Mouse (Mus musculus): Measurements from ENCODE around the gene Gm10337. TPM values are rescaled to one million over a fixed set of nuclear protein-coding genes. Genes with fewer than 3 reads are reported as not detected.

Gm10337 gene
- polyA plus RNA-seq, 2 experiments: not detected

- 62% methylated on average over 4 of the region's 4 CpGs for WGBS (ENCODE audit: insufficient replicate concordance)
- no peak for TF ChIP-seq EP300 (IDR thresholded peaks at IDR 0.05; ENCODE audit: low read depth)
- no peak for TF ChIP-seq CTCF (IDR thresholded peaks at IDR 0.05; ENCODE audit: low read depth)
- H3K4me1 ChIP-seq (replicated peaks; ENCODE audit: control insufficient read depth in 2 of 2, insufficient read depth in 2 of 2, low read length in 1 of 2): peaks cover 8 to 9% of the 10 kb centered on the region in 2 experiments
- H3K9ac ChIP-seq (replicated peaks): no peak overlapping the region
- DNase-seq (ENCODE audit: low read depth in 3 of 3, low spot score in 3 of 3) (no peak), ATAC-seq (ENCODE audit: insufficient read depth) (no peak)
- no peaks in the 10 kb centered on the region for H3K9me3 ChIP-seq (ENCODE audit: control insufficient read depth, low read length)
- no peak overlapping the region for H3K4me3 ChIP-seq (ENCODE audit: insufficient read depth in 1 of 2, low read depth in 2 of 2, low read length in 2 of 2)
- no peaks in the 10 kb centered on the region; the same call in 1 of the 2 replicates for H3K36me3 ChIP-seq (replicated peaks; ENCODE audit: control insufficient read depth, insufficient read depth, low read depth)
- no peaks in the 10 kb centered on the region for H3K27me3 ChIP-seq (ENCODE audit: control insufficient read depth, insufficient read depth, low read length)
- H3K27ac ChIP-seq: no peak overlapping the region
- no peak overlapping the region for H3K4me2 ChIP-seq (ENCODE audit: low read depth)
Observed at GRCm38 (mm10) chr15:102521480-102521879, 18.0 kb downstream of the Gm10337 start.

GRCm38 (mm10) chr15:102524892-102525485, 21.5 kb downstream of the Gm10337 start, which contains the start of gene Npff:
Npff (minus strand) TSS chr15:102524942.
- DNase-seq (ENCODE audit: low read depth in 3 of 3, low spot score in 3 of 3): peak; percentile 39 to 56 (median 55)
- Histone ChIP-seq H3K4me2 (ENCODE audit: low read depth) (no peak within 1 kb of the TSS), H3K4me3 (ENCODE audit: insufficient read depth in 1 of 2, low read depth in 2 of 2, low read length in 2 of 2) (no peak within 1 kb of the TSS), H3K27me3 (ENCODE audit: control insufficient read depth, insufficient read depth, low read length) (no peaks in the 10 kb centered on the region), H3K27ac (no peak within 1 kb of the TSS), H3K36me3 (replicated peaks; ENCODE audit: control insufficient read depth, insufficient read depth, low read depth) (no peaks in the 10 kb centered on the region; the same call in 1 of the 2 replicates), H3K9me3 (ENCODE audit: control insufficient read depth, low read length) (no peaks in the 10 kb centered on the region), H3K4me1 (replicated peaks; ENCODE audit: control insufficient read depth in 2 of 2, insufficient read depth in 2 of 2, low read length in 1 of 2) (no peaks in the 10 kb centered on the region; a peak in 1 of 4 replicates), H3K9ac (replicated peaks) (no peak within 1 kb of the TSS)
- TF ChIP-seq EP300 (IDR thresholded peaks at IDR 0.05; ENCODE audit: low read depth): no peak
- TF ChIP-seq CTCF (IDR thresholded peaks at IDR 0.05; ENCODE audit: low read depth): peak; percentile 97
- ATAC-seq (ENCODE audit: insufficient read depth): peak; percentile 22; the same call in 1 of the 2 replicates
- 10% methylated on average over 3 of the region's 3 CpGs for WGBS (ENCODE audit: insufficient replicate concordance)

- TF ChIP-seq EP300 (IDR thresholded peaks at IDR 0.05; ENCODE audit: low read depth): no peak
- TF ChIP-seq CTCF (IDR thresholded peaks at IDR 0.05; ENCODE audit: low read depth): no peak
- Histone ChIP-seq H3K27ac (no peak overlapping the region), H3K36me3 (replicated peaks; ENCODE audit: control insufficient read depth, insufficient read depth, low read depth) (no peaks in the 10 kb centered on the region; the same call in 1 of the 2 replicates), H3K9ac (replicated peaks) (no peak overlapping the region), H3K4me3 (ENCODE audit: insufficient read depth in 1 of 2, low read depth in 2 of 2, low read length in 2 of 2) (no peak overlapping the region), H3K4me1 (replicated peaks; ENCODE audit: control insufficient read depth in 2 of 2, insufficient read depth in 2 of 2, low read length in 1 of 2) (no peaks in the 10 kb centered on the region), H3K9me3 (ENCODE audit: control insufficient read depth, low read length) (no peaks in the 10 kb centered on the region), H3K4me2 (ENCODE audit: low read depth) (no peak overlapping the region), H3K27me3 (ENCODE audit: control insufficient read depth, insufficient read depth, low read length) (no peaks in the 10 kb centered on the region)
- no peak for DNase-seq (ENCODE audit: low read depth in 3 of 3, low spot score in 3 of 3)
- WGBS (ENCODE audit: insufficient replicate concordance): 67% methylated on average over 6 of the region's 6 CpGs
- no peak for ATAC-seq (ENCODE audit: insufficient read depth)
Observed at GRCm38 (mm10) chr15:102526111-102527002, 22.8 kb downstream of the Gm10337 start.

GRCm38 (mm10) chr15:102527936-102528335, 24.4 kb downstream of the Gm10337 start:
- H3K4me2 ChIP-seq (ENCODE audit: low read depth): no peak overlapping the region
- H3K9me3 ChIP-seq (ENCODE audit: control insufficient read depth, low read length): no peaks in the 10 kb centered on the region
- no peak overlapping the region for H3K4me3 ChIP-seq (ENCODE audit: insufficient read depth in 1 of 2, low read depth in 2 of 2, low read length in 2 of 2)
- H3K4me1 ChIP-seq (replicated peaks; ENCODE audit: control insufficient read depth in 2 of 2, insufficient read depth in 2 of 2, low read length in 1 of 2): no peaks in the 10 kb centered on the region
- WGBS (ENCODE audit: insufficient replicate concordance): 57% methylated on average over 3 of the region's 3 CpGs
- H3K9ac ChIP-seq (replicated peaks): no peak overlapping the region
- DNase-seq (ENCODE audit: low read depth in 3 of 3, low spot score in 3 of 3): no peak
- H3K27me3 ChIP-seq (ENCODE audit: control insufficient read depth, insufficient read depth, low read length): no peaks in the 10 kb centered on the region
- peak; percentile 61 for TF ChIP-seq CTCF (IDR thresholded peaks at IDR 0.05; ENCODE audit: low read depth)
- no peak for TF ChIP-seq EP300 (IDR thresholded peaks at IDR 0.05; ENCODE audit: low read depth)
- H3K36me3 ChIP-seq (replicated peaks; ENCODE audit: control insufficient read depth, insufficient read depth, low read depth): no peaks in the 10 kb centered on the region; the same call in 1 of the 2 replicates
- H3K27ac ChIP-seq: no peak overlapping the region
- ATAC-seq (ENCODE audit: insufficient read depth): no peak

- Histone ChIP-seq H3K9ac (replicated peaks) (no peak overlapping the region), H3K27ac (no peak overlapping the region), H3K27me3 (ENCODE audit: control insufficient read depth, insufficient read depth, low read length) (no peaks in the 10 kb centered on the region), H3K4me1 (replicated peaks; ENCODE audit: control insufficient read depth in 2 of 2, insufficient read depth in 2 of 2, low read length in 1 of 2) (no peaks in the 10 kb centered on the region), H3K4me3 (ENCODE audit: insufficient read depth in 1 of 2, low read depth in 2 of 2, low read length in 2 of 2) (no peak overlapping the region), H3K9me3 (ENCODE audit: control insufficient read depth, low read length) (no peaks in the 10 kb centered on the region), H3K4me2 (ENCODE audit: low read depth) (no peak overlapping the region), H3K36me3 (replicated peaks; ENCODE audit: control insufficient read depth, insufficient read depth, low read depth) (peaks cover 2% of the 10 kb centered on the region; the same call in 1 of the 2 replicates)
- WGBS (ENCODE audit: insufficient replicate concordance): 69% methylated on average over 1 of the region's 1 CpGs
- no peak for DNase-seq (ENCODE audit: low read depth in 3 of 3, low spot score in 3 of 3)
- no peak for TF ChIP-seq CTCF (IDR thresholded peaks at IDR 0.05; ENCODE audit: low read depth)
- TF ChIP-seq EP300 (IDR thresholded peaks at IDR 0.05; ENCODE audit: low read depth): no peak
- ATAC-seq (ENCODE audit: insufficient read depth): no peak
Observed at GRCm38 (mm10) chr15:102528396-102528795, 24.9 kb downstream of the Gm10337 start.

Data from liver, embryonic 14.5 days (tissue).